Mouse (Mus musculus) c-Kit-positive CD71-positive TER-119-positive erythroid progenitor cells, embryonic 14.5 days (primary cell): Measurements from ENCODE around the gene Dyrk1a.
A peak's percentile ranks its signal among the peaks of the same experiment; 100 is the strongest.
"Not testable (repeated sequence)": the region's sequence is repeated elsewhere in the genome, so short reads cannot be mapped to it uniquely, and the experiment has no call there.

Source experiments
- DNase-seq: peaks from one replicate; pipeline ENCODE4 v3.0.0-alpha.2; 2013; ENCODE audit warnings: low spot score

Dyrk1a gene

DNA sequence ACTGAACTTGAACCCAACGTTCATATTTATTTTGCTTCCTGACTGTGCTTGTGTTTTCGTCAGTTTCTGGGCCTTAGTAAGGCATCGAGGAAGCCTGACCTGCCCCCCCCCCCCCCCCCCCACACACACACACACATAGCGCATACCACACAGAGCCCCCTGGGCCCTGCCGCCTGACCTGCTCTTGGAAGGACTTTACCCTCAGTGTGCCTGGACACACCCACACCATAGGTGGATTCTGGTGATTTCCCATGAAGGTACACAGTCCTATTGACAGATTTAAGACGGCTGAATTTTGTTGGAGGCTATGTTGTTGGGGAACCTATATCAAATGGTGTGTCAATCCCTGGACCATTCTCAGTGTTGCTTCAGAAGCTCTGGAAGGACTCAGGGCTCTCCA, 63.2 kb downstream of the Dyrk1a start:
- DNase-seq, result no peak

GRCm38 (mm10) chr16:94637423-94637822, 67.6 kb downstream of the Dyrk1a start:
- DNase-seq, result no peak

- DNase-seq, result no peak
Observed at GRCm38 (mm10) chr16:94641799-94642198, 72.0 kb downstream of the Dyrk1a start.

GRCm38 (mm10) chr16:94647153-94647552, 77.3 kb downstream of the Dyrk1a start:
- no peak for DNase-seq

GRCm38 (mm10) chr16:94647925-94648324, 78.1 kb downstream of the Dyrk1a start:
- no peak for DNase-seq

DNA sequence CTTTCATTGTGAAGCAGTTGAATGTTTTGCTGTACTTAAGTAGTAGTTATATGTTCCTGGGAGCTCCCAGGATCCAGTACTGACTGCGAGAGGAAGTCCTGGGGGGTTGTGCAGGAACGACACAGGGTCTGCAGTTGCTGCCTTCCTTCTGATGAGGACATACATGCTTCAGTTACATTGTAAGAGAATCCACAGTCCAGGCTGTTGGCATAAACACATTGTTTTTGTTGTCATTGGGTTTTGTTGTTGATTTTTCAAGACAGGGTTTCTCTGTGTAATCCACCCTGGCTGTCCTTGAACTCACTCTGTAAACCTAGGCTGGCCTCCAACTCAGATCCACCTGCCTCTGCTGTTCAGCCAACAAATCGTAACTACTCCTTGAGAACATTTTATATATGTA, 80.1 kb downstream of the Dyrk1a start:
- no peak for DNase-seq

GRCm38 (mm10) chr16:94652091-94652713, 82.4 kb downstream of the Dyrk1a start:
- no peak for DNase-seq

- DNase-seq, result no peak
Observed at GRCm38 (mm10) chr16:94655083-94655482, 85.3 kb downstream of the Dyrk1a start.

GRCm38 (mm10) chr16:94656891-94657290, 87.1 kb downstream of the Dyrk1a start:
- no peak for DNase-seq

DNA sequence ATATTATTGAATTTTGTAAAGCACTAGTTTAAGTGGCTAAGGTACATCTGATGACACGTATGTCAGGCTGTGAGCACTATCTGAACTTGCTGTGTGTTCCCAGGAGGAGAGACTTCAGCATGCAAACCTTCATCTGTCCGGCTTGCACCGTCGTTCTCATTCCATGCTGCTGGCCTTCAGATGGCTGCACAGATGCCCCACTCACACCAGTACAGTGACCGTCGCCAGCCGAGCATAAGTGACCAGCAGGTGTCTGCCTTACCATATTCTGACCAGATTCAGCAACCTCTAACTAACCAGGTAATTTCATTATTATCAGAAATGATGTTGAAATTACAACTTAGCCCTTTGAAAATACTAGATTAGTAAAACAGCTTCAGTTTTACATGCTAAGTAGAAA, 89.6 kb downstream of the Dyrk1a start:
- no peak for DNase-seq

GRCm38 (mm10) chr16:94660221-94660620, 90.4 kb downstream of the Dyrk1a start:
- DNase-seq, result no peak

DNA sequence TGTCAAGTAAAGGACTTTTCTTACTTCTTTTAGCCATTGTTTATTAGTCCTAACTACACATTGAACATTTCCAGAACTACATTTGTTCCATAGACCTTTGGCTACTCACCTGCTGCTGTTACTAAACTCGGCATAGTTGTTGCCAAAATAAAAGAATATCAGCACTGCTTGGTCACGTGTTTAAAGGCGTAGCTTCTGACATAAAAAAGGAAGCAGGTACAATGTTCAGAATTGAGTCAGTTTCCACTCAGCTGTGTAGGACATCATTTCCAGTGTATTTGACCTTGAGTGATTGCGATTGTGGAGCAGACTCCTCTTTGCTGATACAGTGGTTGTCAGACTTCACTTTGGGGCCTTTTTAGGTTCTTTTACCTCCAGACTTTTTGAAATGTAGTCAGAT, 97.7 kb downstream of the Dyrk1a start:
- DNase-seq, result no peak

- DNase-seq, result no peak
Observed at GRCm38 (mm10) chr16:94671313-94671712, 101.5 kb downstream of the Dyrk1a start.

GRCm38 (mm10) chr16:94680924-94681323, 111.1 kb downstream of the Dyrk1a start:
- DNase-seq, result no peak

GRCm38 (mm10) chr16:94681760-94682159, 112.0 kb downstream of the Dyrk1a start:
- no peak for DNase-seq

DNA sequence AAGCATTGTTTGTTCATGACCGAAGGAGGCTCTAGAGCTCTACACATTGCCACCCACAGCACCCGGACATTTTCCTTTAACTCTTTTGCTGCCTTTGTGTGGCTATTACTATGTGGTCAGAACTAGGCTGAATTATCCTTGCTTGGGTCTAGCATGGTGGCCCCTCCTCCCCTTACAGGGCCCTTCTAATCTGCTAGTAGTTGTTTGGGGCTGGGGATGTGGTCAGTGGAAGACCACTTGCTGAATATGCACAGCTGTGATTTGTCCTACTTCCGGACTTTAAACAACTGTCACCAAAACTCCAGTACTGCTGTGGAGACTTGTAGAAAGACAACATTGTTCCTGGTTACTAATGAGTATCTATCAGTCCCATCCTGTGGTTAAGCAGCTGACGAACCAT, 114.2 kb downstream of the Dyrk1a start:
- no peak for DNase-seq

- no peak for DNase-seq
Observed at GRCm38 (mm10) chr16:94693687-94694305, 124.0 kb downstream of the Dyrk1a start.

DNA sequence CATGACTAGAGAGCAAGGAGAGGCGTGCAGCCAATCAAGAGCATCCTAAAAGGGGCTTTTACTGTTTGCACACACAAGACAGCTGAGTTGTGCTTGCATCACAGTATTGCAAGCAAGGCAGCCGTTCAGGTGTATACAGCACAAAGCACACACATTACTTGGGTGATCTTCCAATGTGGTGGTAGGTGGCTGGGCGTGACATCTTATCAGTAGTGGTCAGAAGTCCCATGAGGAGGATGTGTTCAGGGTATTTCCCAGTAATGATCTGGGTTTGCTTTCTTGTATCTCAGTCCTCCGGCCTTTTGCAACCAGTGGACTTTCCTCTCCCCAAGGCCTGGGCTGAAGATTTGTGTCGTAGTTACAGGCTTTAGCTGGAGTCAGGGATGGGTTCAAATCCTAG, 127.7 kb downstream of the Dyrk1a start:
- peak; percentile 54 for DNase-seq

DNA sequence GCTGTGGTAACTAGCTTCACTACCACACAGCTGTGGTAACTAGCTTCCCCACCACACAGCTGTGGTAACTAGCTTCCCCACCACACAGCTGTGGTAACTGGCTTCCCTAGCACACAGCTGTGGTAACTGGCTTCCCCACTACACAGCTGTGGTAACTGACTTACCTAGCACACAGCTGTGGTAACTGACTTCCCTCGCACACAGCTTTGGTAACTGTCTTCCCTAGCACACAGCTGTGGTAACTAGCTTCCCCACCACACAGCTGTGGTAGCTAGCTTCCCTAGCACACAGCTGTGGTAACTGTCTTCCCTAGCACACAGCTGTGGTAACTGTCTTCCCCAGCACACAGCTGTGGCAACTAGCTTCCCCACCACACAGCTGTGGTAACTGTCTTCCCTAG, 128.4 kb downstream of the Dyrk1a start:
- not testable (repeated sequence) for DNase-seq

- DNase-seq, result no peak
Observed at GRCm38 (mm10) chr16:94701141-94701540, 131.3 kb downstream of the Dyrk1a start.

GRCm38 (mm10) chr16:94701971-94702370, 132.2 kb downstream of the Dyrk1a start:
- no peak for DNase-seq

DNA sequence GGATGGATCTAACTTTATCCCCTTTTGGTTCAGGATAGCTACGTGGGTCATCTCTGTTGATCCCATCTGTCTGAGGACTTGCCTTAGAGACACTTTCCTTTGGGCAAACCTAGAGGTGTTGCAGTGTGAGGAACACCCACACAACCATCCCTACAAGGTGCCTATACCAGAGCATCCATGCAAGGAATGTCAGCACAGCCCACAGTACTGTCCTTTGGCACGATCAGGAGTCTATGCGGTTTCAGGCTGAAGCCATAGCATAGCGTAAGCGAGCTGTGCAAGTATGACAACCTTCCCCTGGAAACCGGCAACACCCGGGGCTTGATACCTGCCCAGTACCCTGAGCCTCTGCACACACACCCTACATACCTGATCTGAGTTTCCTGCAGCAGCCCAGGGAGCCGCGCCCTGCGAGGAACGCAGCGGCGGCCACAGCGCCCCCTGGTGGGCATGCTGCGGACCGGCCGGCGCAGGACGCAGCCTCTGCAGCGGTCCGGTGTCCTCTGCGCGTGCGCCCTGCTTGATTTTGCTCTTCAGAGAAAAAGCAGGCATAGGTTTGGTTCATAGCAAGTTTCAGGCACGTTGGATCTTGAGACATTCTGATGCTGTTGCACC, 143.8 kb downstream of the Dyrk1a start:
- peak; percentile 54 for DNase-seq

DNA sequence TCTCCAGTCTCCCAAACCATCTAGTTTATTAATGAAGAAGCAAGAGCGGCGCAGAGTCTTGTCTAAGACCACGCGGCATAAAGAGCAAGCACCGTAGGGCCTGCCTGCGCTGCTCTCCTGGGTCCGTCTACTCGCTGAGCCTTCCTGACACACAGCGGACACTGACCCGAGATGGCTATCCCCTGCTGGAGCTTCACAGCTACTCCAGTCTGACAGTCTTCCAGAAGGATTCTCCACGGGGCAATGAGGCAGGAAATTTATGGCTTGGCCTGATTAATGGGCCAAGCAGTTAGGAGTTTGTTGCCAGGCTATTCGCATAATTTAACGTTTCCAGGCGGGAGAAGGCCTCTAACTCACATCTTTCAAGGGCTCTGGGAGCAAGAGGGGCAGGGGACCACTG, 144.7 kb downstream of the Dyrk1a start:
- DNase-seq, result no peak

DNA sequence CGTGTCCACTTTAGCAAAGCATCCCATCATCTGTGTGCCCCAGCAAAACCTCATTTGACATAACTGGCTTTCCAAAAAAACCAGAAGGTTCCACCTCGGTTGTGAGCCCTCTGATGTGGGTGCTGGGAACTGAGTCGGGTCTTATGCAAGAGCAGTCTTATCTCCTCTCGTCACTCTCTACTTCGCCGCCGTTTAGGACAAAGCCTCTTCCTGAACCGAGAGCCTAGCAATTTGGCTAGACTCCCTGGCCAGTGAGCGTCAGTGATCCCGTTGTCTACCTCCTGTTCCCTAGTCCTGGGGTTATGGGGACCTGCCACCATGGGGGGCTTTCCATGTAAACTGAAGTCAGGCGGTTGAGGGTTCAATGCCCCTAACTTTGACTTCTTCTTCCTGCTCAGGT, 147.2 kb downstream of the Dyrk1a start:
- no peak for DNase-seq
